Mouse (Mus musculus) neural tube, embryonic 15.5 days (tissue): ENCODE data around the gene Tab1. TPM values are rescaled to one million over a fixed set of nuclear protein-coding genes. Genes with fewer than 3 reads are reported as not detected.
"Not testable (repeated sequence)": the region's sequence is repeated elsewhere in the genome, so short reads cannot be mapped to it uniquely, and the experiment has no call there.

Experiments used
- ATAC-seq: fragments of 200-750 bp; cut with Nextera tagmentation; 2 replicates; pipeline ENCODE4 v1.8.0; 2017; ENCODE audit warnings: mild to moderate bottlenecking, moderate TSS enrichment, moderate library complexity; ENCODE audit not compliant: low FRiP score
- H3K27ac ChIP-seq: fragments of 300-500 bp; sonication (generic); replicated peaks from 2 replicates; pipeline ENCODE4 v1.5.1; 2015; ENCODE audit warnings: mild to moderate bottlenecking, inconsistent platforms
- H3K27me3 ChIP-seq: fragments of 300-500 bp; sonication (generic); replicated peaks from 2 replicates; pipeline ENCODE4 v1.6.1; 2015; ENCODE audit warnings: inconsistent platforms
- H3K36me3 ChIP-seq: fragments of 300-500 bp; sonication (generic); 2 replicates; pipeline ENCODE4 v1.6.1; 2015; ENCODE audit warnings: inconsistent platforms
- H3K4me1 ChIP-seq: fragments of 300-500 bp; sonication (generic); 2 replicates; pipeline ENCODE4 v1.6.1; 2015; ENCODE audit warnings: inconsistent platforms
- H3K4me2 ChIP-seq: fragments of 300-500 bp; sonication (generic); 2 replicates; pipeline ENCODE4 v1.6.1; 2015; ENCODE audit warnings: inconsistent platforms, mild to moderate bottlenecking, moderate library complexity
- H3K4me3 ChIP-seq: fragments of 300-500 bp; sonication (generic); replicated peaks from 2 replicates; pipeline ENCODE4 v1.5.1; 2015; ENCODE audit warnings: mild to moderate bottlenecking, inconsistent platforms
- H3K9ac ChIP-seq: fragments of 300-500 bp; sonication (generic); replicated peaks from 2 replicates; pipeline ENCODE4 v1.6.1; 2015; ENCODE audit warnings: mild to moderate bottlenecking, inconsistent platforms
- H3K9me3 ChIP-seq: fragments of 300-500 bp; sonication (generic); replicated peaks from 2 replicates; pipeline ENCODE4 v1.6.1; 2016; ENCODE audit warnings: inconsistent platforms
- WGBS: fragments of 180-500 bp; shearing (Covaris S2); methylation state at CpG from one replicate; pipeline ENCODE4 v1.1.7; 2015; ENCODE audit warnings: mixed read lengths; 5-methylcytosine and 5-hydroxymethylcytosine counted together
- polyA plus RNA-seq: library from polyadenylated mRNA; unstranded; fragments of >200 nt; fragmentation: Nextera tagmentation; extraction: Ambion mirVana; gene quantifications from 2 replicates; pipeline ENCODE4 v1.2.1, GENCODE M21; 2015

The Tab1 gene
- polyA plus RNA-seq, 1 experiment from 2014 or later: 35.9 TPM

GRCm38 (mm10) chr15:80107143-80107542 lies 25.8 kb upstream of the Tab1 start:
- Histone ChIP-seq H3K4me1 (no peaks in the 10 kb centered on the region), H3K9ac (no peak overlapping the region), H3K4me3 (no peak overlapping the region), H3K36me3 (peaks cover 21% of the 10 kb centered on the region), H3K27me3 (no peaks in the 10 kb centered on the region), H3K4me2 (no peak overlapping the region), H3K27ac (no peak overlapping the region), H3K9me3 (no peaks in the 10 kb centered on the region)
- WGBS: 95% methylated on average over 8 of the region's 8 CpGs
- no peak for ATAC-seq

DNA sequence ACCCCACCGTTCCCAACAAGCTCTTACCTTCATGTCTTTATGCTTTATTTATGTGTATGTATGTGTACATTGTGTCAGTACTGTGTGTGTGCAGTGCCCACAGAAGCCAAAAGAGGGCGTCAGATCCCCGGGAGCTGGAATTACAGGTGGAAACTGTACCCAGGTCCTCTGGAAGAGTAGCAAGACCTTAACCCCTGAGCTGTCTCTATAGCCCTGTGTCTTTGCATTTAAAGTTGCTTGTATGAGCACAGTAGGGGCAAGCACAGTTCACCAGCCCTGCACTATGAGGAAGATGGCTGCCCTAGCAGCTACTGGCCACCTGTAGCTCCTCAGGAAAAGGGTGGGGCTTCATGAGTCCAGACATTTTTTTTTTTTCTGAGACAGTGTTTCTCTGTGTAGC lies 25.4 kb upstream of the Tab1 start:
- Histone ChIP-seq H3K36me3 (peaks cover 26% of the 10 kb centered on the region), H3K9ac (no peak overlapping the region), H3K4me3 (no peak overlapping the region), H3K4me1 (no peaks in the 10 kb centered on the region), H3K4me2 (no peak overlapping the region), H3K9me3 (no peaks in the 10 kb centered on the region), H3K27me3 (no peaks in the 10 kb centered on the region), H3K27ac (no peak overlapping the region)
- WGBS: 88% methylated on average over 3 of the region's 3 CpGs
- no peak for ATAC-seq

- Histone ChIP-seq H3K4me1 (no peaks in the 10 kb centered on the region), H3K9me3 (no peaks in the 10 kb centered on the region), H3K27ac (no peak overlapping the region), H3K9ac (no peak overlapping the region), H3K27me3 (no peaks in the 10 kb centered on the region), H3K36me3 (peaks cover 37% of the 10 kb centered on the region), H3K4me3 (no peak overlapping the region), H3K4me2 (no peak overlapping the region)
- ATAC-seq: no peak
- WGBS: 85% methylated on average over 12 of the region's 12 CpGs
Observed at GRCm38 (mm10) chr15:80111436-80111835, 21.5 kb upstream of the Tab1 start.

DNA sequence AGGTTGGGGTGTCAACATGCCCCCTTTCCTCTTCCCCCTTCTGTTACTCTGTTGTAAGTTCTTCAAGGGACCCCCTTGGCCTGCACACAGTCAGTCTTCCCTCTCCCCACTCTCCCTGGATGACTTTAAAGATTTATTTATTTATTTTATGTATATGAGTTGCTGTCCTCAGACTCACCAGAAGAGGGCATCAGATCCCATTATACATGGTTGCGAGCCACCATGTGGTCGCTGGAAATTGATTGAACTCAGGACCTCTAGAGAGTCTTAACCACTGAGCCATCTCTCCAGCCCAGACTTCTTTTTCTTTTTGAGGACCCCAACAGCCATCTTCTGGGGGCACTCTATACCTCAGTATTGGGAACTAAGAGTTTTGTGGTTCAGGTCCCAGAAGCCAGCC lies 20.4 kb upstream of the Tab1 start:
- Histone ChIP-seq H3K4me3 (no peak overlapping the region), H3K27me3 (no peaks in the 10 kb centered on the region), H3K4me1 (no peaks in the 10 kb centered on the region), H3K4me2 (no peak overlapping the region), H3K9me3 (no peaks in the 10 kb centered on the region), H3K9ac (no peak overlapping the region), H3K36me3 (peaks cover 37% of the 10 kb centered on the region), H3K27ac (no peak overlapping the region)
- 45% methylated on average over 2 of the region's 2 CpGs for WGBS
- no peak for ATAC-seq

DNA sequence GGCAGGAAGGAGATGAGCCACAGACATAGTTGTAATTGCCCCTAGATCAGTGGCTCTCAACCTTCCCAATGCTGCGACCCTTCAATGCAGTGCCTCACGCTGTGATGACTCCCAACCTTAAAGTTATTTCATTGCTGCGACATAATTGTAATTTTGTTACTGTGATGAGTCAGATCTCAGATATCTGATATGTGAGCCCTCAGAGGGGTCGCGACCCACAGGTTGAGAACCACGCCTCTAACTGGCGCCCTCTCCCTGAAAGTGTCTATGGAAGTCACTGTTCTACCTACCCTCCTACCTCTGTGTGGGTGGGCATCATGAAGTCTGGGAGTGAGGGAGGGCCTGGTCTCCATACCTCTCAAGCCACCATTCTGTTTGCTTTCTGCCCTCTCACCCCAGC lies 18.5 kb upstream of the Tab1 start:
- 96% methylated on average over 7 of the region's 7 CpGs for WGBS
- no peak overlapping the region for H3K27ac ChIP-seq
- H3K9me3 ChIP-seq: no peaks in the 10 kb centered on the region
- no peaks in the 10 kb centered on the region for H3K4me1 ChIP-seq
- H3K9ac ChIP-seq: no peak overlapping the region
- H3K36me3 ChIP-seq: peaks cover 37% of the 10 kb centered on the region
- H3K4me3 ChIP-seq: no peak overlapping the region
- no peak overlapping the region for H3K4me2 ChIP-seq
- no peaks in the 10 kb centered on the region for H3K27me3 ChIP-seq
- ATAC-seq: no peak

DNA sequence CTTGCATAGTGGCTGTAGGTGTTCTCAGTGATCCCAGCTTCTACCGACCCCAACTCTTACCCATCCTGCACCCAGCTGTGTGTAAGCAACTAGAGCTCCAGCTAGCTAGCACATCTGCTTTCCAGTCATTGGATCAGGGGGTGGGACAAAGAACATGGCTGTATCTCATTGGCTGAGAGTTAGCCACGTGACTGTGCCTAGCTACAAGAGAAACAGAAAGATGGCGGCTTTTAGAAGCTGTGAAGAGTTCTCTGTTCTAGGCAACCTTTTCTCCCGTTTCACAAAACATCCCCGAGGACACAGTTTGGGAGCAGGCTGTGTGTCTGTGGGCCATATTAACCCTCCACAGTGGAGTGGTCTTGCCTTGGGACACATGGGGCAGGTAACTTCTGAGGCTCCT lies 17.7 kb upstream of the Tab1 start:
- H3K27me3 ChIP-seq: no peaks in the 10 kb centered on the region
- H3K4me1 ChIP-seq: no peaks in the 10 kb centered on the region
- H3K9ac ChIP-seq: no peak overlapping the region
- no peak for ATAC-seq
- no peak overlapping the region for H3K4me3 ChIP-seq
- H3K36me3 ChIP-seq: peaks cover 35% of the 10 kb centered on the region
- H3K4me2 ChIP-seq: no peak overlapping the region
- no peak overlapping the region for H3K27ac ChIP-seq
- H3K9me3 ChIP-seq: no peaks in the 10 kb centered on the region
- WGBS: 64% methylated on average over 5 of the region's 5 CpGs

DNA sequence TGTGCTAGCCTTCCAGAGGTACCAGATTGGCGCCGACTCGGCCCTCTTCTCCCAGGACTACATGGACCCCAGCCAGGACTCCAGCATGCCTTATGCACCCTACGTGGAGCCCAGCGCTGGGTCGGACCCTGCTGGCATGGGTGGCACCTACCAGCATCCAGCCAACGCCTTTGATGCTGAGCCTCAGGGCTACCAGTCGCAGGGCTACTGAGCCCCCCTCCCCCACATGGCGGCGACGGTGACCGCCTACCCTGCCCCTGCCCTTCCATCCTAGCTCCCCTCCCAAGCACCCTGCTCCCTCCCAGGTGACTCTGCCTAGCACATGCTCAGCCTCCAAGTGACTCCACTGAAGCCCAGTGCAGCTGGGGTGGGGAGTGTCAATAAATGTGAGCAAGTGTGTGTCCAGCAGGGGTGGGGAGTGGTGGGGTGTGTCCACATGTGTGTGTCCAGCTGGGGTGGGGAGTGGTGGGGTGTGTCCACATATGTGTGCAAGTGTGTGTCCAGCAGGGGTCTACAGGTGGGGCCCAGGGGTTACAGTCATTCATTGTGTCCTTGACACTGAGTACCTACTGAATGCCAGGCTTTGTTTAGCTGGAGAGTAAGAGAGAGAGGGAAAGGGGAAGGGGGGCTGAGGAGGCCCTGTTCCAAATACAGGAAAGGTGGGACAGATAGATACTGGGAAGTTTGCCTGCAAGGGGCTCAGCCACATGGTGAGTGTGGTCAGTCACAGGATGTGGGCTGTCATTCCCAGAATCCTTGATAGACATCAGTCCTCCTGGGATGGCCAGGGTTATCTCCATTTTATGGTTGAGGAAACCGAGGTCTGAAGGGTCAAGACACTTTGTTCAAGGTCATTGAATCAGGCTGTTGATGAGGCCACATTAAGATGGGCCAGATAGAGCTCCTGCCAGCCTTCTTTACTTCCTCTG lies 16.8 kb upstream of the Tab1 start:
- 79% methylated on average over 13 of the region's 13 CpGs for WGBS
- Histone ChIP-seq H3K4me1 (no peaks in the 10 kb centered on the region), H3K36me3 (peaks cover 26% of the 10 kb centered on the region), H3K4me3 (no peak overlapping the region), H3K27me3 (no peaks in the 10 kb centered on the region), H3K9ac (no peak overlapping the region), H3K9me3 (no peaks in the 10 kb centered on the region), H3K4me2 (no peak overlapping the region), H3K27ac (no peak overlapping the region)
- no peak for ATAC-seq

- H3K9ac ChIP-seq: no peak overlapping the region
Observed at GRCm38 (mm10) chr15:80117154-80117553, 15.8 kb upstream of the Tab1 start.

GRCm38 (mm10) chr15:80119076-80119475 lies 13.9 kb upstream of the Tab1 start:
- Histone ChIP-seq H3K4me2 (no peak overlapping the region), H3K9ac (no peak overlapping the region), H3K4me3 (no peak overlapping the region), H3K4me1 (no peaks in the 10 kb centered on the region), H3K36me3 (peaks cover 2% of the 10 kb centered on the region), H3K27ac (no peak overlapping the region), H3K9me3 (no peaks in the 10 kb centered on the region), H3K27me3 (no peaks in the 10 kb centered on the region)
- no peak for ATAC-seq
- 93% methylated on average over 6 of the region's 6 CpGs for WGBS

More at GRCm38 (mm10) chr15:80117154-80117553, 15.8 kb upstream of the Tab1 start:
- Histone ChIP-seq H3K9me3 (no peaks in the 10 kb centered on the region), H3K36me3 (peaks cover 16% of the 10 kb centered on the region), H3K4me3 (no peak overlapping the region), H3K4me2 (no peak overlapping the region), H3K4me1 (no peaks in the 10 kb centered on the region), H3K27ac (no peak overlapping the region), H3K27me3 (no peaks in the 10 kb centered on the region)
- ATAC-seq: no peak
- 70% methylated on average over 8 of the region's 8 CpGs for WGBS

DNA sequence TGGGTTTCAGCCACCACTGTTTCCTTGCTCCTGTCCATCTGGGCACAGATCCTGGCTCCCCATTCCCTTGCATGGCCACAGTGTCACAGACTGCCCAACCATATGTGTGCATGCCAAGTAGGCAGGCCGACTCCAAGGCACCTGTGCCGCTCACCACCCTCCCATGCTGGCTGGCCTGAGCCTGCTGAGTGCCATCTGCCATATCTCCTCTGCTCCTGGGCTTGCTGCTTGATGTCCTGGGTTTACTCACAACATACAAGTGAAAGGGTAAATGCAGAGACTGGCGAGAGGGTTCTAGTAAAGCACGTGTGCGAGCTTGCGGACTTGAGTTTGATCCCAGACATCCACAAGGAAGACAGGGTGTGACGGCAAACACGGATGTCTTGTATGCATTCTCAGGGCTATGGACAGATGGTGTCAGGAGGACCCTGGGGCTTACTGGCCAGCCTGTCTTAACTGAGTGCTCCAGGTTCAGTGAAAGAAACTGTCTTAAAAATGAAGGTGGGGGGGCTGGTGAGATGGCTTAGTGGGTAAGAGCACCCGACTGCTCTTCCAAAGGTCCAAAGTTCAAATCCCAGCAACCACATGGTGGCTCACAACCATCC lies 11.1 kb upstream of the Tab1 start:
- Histone ChIP-seq H3K27me3 (no peaks in the 10 kb centered on the region), H3K4me2 (no peak overlapping the region), H3K36me3 (no peaks in the 10 kb centered on the region), H3K27ac (no peak overlapping the region), H3K9ac (no peak overlapping the region), H3K4me1 (no peaks in the 10 kb centered on the region), H3K9me3 (no peaks in the 10 kb centered on the region), H3K4me3 (no peak overlapping the region)
- no peak for ATAC-seq
- WGBS: 84% methylated on average over 9 of the region's 9 CpGs

- H3K27ac ChIP-seq, H3K4me2 ChIP-seq, H3K9me3 ChIP-seq, H3K27me3 ChIP-seq, H3K4me3 ChIP-seq, H3K4me1 ChIP-seq, H3K9ac ChIP-seq, H3K36me3 ChIP-seq, ATAC-seq: not testable (repeated sequence)
- WGBS: 91% methylated on average over 6 of the region's 6 CpGs
Observed at GRCm38 (mm10) chr15:80122431-80122830, 10.5 kb upstream of the Tab1 start.

DNA sequence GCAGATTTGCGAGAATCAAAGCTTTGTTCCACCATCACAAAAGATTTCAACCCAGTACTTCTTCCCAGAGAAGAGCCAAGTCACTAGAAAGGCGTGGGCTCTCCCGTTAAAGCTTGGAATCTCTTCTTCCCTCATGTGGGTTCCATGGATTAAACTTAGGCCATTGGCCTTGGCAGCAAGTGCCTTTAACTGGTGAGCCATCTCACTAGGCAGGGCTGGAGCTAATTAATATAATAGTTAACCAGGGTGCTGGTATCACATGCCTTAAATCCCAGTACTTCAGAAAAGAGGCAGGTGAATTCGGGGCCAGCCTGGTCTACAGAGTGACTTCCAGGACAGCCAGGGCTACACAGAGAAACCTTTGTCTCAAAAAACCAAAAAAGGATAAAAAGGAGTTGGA lies 8.3 kb upstream of the Tab1 start:
- no peak for ATAC-seq
- Histone ChIP-seq H3K4me3 (no peak overlapping the region), H3K27me3 (no peaks in the 10 kb centered on the region), H3K9ac (no peak overlapping the region), H3K27ac (no peak overlapping the region), H3K36me3 (no peaks in the 10 kb centered on the region), H3K4me2 (no peak overlapping the region), H3K4me1 (no peaks in the 10 kb centered on the region), H3K9me3 (no peaks in the 10 kb centered on the region)
- 85% methylated on average over 4 of the region's 4 CpGs for WGBS
